Mouse (Mus musculus): ENCODE data around the gene Ncf4. TPM values are rescaled to one million over a fixed set of nuclear protein-coding genes. Genes with fewer than 3 reads are reported as not detected.

Ncf4 gene
- total RNA-seq, 2 experiments from 2014 or later = 2.9 to 4.8 TPM

DNA sequence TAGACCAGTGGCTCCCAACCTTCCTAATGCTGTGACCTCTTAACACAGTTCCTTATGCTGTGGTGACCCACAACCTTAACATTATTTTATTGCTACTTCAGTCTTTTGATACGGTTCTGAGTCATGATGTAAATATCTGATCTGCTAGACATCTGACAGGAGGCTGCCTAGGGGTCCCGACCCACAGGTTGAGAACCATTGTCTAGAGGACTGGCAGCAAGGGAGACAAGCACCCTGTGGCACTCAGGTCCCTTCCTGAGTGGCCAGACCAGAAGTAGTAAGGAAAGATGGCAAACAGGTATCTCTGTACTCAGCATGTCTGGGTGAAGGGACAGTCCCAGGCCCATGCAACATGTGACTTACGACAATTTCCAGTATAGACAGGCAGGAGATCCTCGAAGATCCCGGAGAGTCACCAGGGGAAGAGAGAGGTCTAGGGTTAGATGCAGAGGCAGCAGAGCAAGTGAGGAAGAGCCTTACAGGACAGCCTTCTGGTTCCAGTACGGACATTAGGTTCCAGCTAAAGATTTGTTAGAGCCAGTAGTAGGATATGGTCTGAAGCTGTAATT lies 59.1 kb downstream of the Ncf4 start:
- ATAC-seq (replicated peaks; ENCODE audit: low FRiP score, low TSS enrichment, poor library complexity, severe bottlenecking) = no peak

DNA sequence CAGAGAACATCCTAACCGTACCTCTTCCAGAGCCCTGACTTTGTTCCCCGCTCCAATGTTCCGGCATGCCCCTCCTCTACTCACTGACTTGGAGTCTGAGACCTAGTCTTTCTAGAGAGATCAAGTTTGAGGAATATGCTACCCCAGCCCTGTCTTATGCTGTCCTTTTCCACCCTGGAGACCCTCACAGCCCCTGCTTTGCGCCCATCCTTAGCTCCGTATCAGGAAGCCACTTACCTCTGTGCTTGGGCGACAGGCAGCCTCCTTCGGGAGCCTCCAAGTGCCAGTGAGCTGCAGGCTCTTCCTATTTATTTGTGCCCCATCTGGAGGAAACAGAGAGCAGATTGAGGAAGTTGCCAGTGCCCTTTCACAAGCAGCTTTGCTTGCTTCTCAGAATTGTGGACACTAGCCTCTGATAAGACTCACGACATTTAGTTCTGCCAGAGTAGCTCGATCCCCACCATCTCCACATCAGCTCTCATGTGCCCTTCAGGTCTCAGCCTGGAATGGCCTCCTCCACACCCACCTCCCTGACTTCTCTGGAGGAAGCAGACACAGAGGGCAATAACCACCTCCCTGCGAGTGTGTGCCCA lies 60.8 kb downstream of the Ncf4 start, which contains the start of gene Csf2rb2:
Gene Csf2rb2 (minus strand): TSS at position 381 of the 593 bp plus-strand sequence.
- no peak for ATAC-seq (replicated peaks; ENCODE audit: low FRiP score, low TSS enrichment, poor library complexity, severe bottlenecking)

DNA sequence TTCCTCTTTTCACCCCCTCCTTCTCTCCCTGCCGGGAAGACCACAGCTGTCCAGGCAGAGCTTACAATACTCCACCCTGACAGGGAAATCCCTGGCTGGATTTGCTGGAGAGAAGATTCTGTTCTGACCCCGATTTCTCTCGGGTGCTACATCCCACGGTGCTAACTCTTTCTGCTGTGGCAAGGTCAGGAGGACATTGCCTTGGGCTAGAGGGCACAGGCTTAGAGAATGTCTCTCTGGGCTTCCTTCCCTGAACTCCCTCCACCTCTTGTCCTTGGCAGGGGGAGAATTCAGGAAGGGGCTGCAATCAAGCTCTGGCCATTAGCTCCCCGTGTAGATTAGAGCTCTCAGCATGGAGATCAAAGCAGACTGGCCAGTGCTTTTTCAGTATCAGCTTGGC lies 65.3 kb downstream of the Ncf4 start:
- ATAC-seq (replicated peaks; ENCODE audit: low FRiP score, low TSS enrichment, poor library complexity, severe bottlenecking) = no peak

- ATAC-seq (replicated peaks; ENCODE audit: low FRiP score, low TSS enrichment, poor library complexity, severe bottlenecking) = no peak
These were observed 66.4 kb downstream of the Ncf4 start for GRCm38 (mm10) chr15:78310971-78311370.

Other genes starting within 250 kb of the Ncf4 start
- gene Cacng2, start 124.8 kb upstream of the Ncf4 start, total RNA-seq (2014; fragmentation: Nextera tagmentation) = not detected in 2 replicates
- gene Cacng2, start 124.8 kb upstream of the Ncf4 start, total RNA-seq (2017) = not detected in 2 replicates
- gene Ift27, start 70.7 kb upstream of the Ncf4 start, total RNA-seq (2014; fragmentation: Nextera tagmentation) = 50.0 and 53.9 TPM in 2 replicates
- 4.7 and 14.0 TPM in 2 replicates for gene Ift27, start 70.7 kb upstream of the Ncf4 start, total RNA-seq (2017)
- gene Pvalb, start 38.4 kb upstream of the Ncf4 start, total RNA-seq (2014; fragmentation: Nextera tagmentation) = not detected in 2 replicates
- not detected in 2 replicates for gene Pvalb, start 38.4 kb upstream of the Ncf4 start, total RNA-seq (2017)
- 2.4 TPM in 1 of 2 replicates, not detected in the other for gene Csf2rb2, start 60.9 kb downstream of the Ncf4 start, total RNA-seq (2014; fragmentation: Nextera tagmentation)
- 0.30 TPM in 1 of 2 replicates, not detected in the other for gene Csf2rb2, start 60.9 kb downstream of the Ncf4 start, total RNA-seq (2017)
- gene Csf2rb, start 81.0 kb downstream of the Ncf4 start, total RNA-seq (2014; fragmentation: Nextera tagmentation) = 0.11 and 2.9 TPM in 2 replicates
- gene Csf2rb, start 81.0 kb downstream of the Ncf4 start, total RNA-seq (2017) = 0.33 and 1.7 TPM in 2 replicates
- gene Tex33, start 151.1 kb downstream of the Ncf4 start, total RNA-seq (2014; fragmentation: Nextera tagmentation) = not detected in 2 replicates
- gene Tex33, start 151.1 kb downstream of the Ncf4 start, total RNA-seq (2017) = not detected in 2 replicates
- gene Tst, start 161.1 kb downstream of the Ncf4 start, total RNA-seq (2014; fragmentation: Nextera tagmentation) = 6.4 and 10.2 TPM in 2 replicates
- gene Tst, start 161.1 kb downstream of the Ncf4 start, total RNA-seq (2017) = 0.80 and 2.1 TPM in 2 replicates
- 18.7 and 23.2 TPM in 2 replicates for gene Mpst, start 161.6 kb downstream of the Ncf4 start, total RNA-seq (2014; fragmentation: Nextera tagmentation)
- gene Mpst, start 161.6 kb downstream of the Ncf4 start, total RNA-seq (2017) = 37.0 and 41.1 TPM in 2 replicates
- 0.82 TPM in 1 of 2 replicates, not detected in the other for gene Kctd17, start 183.8 kb downstream of the Ncf4 start, total RNA-seq (2014; fragmentation: Nextera tagmentation)
- gene Kctd17, start 183.8 kb downstream of the Ncf4 start, total RNA-seq (2017) = 2.2 TPM in 1 of 2 replicates, not detected in the other
- 0.96 TPM in 1 of 2 replicates, not detected in the other for gene Tmprss6, start 223.8 kb downstream of the Ncf4 start, total RNA-seq (2014; fragmentation: Nextera tagmentation)
- 0.46 TPM in 1 of 2 replicates, not detected in the other for gene Tmprss6, start 223.8 kb downstream of the Ncf4 start, total RNA-seq (2017)

All from megakaryocyte-erythroid progenitor cell, adult 5-6 weeks (primary cell).